Mouse (Mus musculus) kidney, postnatal 4 days (tissue): ENCODE measurements at regions not wholly inside any gene's neighbourhood (a gene's known extent, or its start where the extent isn't known, plus 50 kb on each side); places are given as distances from the start of the nearest gene placed in this dataset.

ENCODE experiments used
- DNase-seq, 2 experiments: peaks; one replicate each; pipeline ENCODE4 v3.0.0; 2021; ENCODE audit warnings: mixed read lengths in 2 of 2

DNA sequence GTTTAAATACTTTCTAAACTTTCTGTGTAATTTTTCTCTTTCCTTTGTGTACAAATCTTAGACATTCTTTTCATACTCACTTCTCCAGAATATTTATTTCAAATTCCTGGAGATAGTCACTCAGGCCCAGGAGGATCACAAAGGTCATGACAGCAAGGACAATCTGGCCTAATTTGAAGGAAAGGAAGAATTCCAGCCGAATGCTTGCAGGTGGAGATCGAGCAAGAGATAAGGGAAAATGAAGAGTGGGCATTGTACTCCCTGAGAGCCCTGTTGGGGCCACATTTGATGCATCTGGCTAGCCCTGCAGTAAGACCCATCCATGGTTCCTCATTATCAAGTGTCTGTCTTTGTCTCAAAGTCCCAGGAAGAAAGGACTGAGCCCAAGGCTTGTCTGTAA lies 66.0 kb upstream of the Jazf1 start:
- no peak for DNase-seq

DNA sequence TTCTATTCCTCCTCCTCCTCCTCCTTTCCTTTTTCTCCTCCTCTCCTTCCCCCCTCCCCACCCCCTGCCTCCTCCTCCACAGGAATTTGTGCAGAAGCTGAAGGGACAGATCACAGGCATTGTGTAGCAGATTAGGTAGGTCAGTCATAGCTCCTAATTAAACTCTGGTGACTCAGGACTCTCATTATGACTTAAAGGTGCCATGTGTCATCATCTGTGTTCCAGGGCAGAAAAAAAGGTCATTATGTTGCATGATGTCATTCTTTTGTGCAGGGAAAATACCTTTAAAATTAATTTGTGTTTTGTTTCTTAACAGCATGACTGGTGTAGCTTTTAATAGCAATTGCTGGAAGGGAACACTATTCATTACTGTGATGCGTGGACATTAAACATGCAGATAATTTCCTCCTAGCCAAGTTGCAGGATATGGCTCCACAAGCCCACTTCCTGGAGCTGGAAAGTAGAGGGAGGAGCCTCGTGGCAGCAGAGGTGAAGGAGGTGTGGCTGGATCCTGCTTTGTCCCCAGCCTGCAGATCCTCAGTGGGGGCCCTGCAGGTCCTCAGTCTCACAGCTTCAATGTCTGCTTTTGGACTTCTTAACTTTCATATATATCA lies 62.4 kb upstream of the Jazf1 start:
- no peak for DNase-seq

DNA sequence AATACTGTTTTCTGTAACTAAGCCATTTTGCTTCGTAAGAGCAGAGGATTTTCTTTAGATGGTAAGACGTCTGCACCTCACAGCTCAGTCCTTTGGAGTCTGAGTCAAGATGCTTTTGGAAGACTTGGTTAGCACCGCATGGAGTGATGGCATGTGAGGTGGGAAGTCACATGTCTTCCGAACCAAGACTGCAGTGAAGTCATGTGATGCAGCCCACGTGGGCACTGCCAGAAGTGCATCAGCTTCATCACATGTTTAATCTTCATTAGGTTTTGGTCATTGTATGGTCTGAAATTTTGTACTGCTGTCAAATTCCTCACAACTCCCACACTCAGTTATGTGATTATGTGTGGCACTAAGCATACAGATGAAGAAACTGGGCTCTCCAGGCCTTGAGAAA lies 58.3 kb upstream of the Jazf1 start:
- no peak for DNase-seq

DNA sequence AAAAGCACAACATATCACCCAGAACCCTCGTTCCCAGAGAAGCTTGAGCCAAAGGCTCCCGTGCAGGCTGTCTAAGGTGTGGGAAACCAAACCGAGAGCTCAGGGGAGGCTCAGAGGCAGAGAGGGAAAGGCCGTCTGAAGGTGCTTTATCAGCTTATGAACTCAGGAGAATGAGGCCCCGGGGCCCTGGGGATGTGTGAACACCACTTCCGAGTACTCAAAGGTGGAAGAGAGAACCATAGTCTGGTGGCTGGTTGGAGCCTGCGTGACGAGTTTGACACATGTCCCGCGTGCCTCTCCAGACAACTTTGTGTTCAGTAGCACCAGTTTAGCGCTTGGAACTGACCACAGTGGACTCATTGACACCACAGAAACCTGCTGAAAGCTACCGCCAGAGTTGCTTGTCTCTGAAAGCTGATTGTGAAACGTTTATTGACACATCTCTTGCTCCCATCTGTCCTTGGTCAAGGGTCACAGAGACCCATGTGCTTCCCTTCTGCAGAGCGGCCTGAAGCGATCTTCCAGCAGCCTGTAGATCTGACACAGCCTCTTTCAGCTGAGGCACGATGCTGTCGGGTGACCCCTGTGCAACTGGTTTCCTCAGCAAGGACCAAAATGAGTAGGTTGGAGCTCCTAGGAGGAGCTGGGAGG lies 56.5 kb upstream of the Jazf1 start:
- no peak for DNase-seq

DNA sequence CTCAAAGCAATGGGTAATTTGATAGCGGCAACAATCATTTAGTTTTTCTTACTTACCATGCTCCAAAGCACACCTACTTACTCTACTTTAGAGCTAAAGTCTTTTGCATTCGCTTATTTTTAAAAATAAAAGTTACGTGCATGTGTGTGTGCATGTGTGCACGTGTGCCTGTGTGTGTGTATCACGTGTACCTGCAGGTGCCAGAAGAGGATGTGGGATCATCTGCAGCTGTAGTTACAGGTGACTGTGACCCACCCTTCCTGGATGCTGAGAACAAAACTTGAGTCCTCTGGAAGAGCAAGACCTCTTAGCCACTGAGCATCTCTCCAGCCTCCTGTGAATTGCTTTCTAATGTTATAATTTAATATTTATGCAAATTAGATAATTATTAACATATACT lies 52.0 kb upstream of the Jazf1 start:
- no peak for DNase-seq
